Mouse (Mus musculus) R1 (cell line): ENCODE data around the gene Bcap31.

Source experiments
- DNase-seq: peaks from one replicate; pipeline ENCODE4 v3.0.0-alpha.2; 2018; ENCODE audit warnings: low read depth, low spot score

Gene Bcap31

DNA sequence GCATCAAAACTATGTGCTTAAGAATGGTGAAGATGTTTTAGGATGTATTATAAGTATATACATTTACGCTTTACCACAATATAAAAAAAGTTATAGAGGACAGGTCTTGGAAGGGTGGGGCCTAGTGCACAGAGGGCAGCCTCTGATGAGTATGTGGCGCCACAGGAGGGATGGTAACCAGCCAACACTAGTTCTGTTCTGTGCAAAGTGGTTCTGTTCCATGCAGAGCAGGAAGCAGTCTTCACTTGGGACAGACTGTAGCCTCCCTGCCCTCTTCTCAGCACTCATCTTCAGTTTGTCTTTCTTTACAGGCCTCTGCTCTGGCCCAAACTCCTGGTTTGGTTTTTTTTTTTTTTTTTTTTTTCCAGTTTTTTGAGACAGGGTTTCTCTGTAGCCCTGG lies 31.8 kb downstream of the Bcap31 start:
- DNase-seq: peak; percentile 53

DNA sequence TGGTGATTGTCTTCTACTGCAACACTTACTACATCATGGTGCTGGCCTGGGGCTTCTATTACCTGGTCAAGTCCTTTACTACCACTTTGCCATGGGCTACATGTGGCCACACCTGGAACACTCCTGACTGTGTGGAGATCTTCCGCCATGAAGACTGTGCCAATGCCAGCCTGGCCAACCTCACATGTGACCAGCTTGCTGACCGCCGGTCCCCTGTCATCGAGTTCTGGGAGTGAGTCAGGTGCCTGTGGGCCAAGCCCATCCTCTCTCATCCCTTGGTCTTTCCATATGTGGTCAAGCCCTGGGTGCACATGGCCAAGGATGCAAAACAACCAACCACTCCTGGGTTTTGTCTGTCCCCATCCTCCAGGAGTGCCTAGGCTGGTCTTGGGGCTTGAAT lies 39.3 kb downstream of the Bcap31 start:
- DNase-seq: no peak

DNA sequence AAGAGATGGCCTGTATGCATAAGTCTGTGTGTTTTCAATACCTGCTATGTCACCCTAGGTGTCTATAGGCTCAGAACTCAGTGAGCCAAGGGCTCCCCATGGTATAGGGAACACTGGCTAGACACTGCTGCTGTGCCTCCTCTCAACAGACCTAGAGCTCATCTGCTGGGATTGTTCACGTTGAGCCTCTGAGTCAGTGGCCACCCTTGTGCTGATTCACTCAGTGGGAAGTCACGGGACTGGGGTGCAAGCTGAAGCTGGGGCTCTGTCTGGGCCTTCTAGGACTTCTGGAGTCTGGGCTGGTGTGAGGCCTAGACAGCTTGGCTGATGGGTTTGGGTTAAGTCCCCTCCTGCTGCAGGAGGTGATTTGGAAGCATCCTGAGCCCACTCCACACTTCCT lies 40.7 kb downstream of the Bcap31 start:
- no peak for DNase-seq

DNA sequence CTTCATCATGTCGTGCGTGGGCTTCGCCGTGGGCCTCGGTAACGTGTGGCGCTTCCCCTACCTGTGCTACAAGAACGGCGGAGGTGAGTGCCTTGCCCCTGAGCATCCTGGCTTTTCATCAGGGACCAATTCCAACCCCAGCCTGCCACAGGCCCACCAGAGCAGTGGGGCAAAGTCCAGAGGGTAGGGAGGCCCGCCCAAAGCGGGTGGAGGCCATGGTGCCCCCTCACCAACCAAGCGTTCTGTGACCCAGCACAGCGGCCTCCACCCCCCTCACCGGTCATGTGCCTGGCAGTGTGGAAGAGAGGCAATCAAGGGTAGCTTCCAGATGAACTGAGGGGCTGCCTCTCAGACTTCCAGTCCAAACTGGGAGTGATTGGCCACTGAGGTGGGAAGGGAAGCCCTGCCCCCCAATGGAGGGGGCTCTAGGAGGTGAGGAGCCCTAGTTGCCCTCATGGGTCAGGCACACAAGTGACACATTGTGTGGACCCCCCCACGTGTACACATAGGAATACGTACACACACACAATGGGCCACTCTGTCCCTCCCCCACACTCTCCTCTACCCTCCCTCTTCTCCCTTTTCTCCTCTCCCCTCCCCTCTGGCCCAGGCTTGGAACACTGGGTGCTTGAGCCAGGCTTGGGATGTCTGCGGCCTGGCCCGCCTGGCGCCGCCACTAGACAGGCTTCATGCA lies 41.9 kb downstream of the Bcap31 start:
- no peak for DNase-seq

DNA sequence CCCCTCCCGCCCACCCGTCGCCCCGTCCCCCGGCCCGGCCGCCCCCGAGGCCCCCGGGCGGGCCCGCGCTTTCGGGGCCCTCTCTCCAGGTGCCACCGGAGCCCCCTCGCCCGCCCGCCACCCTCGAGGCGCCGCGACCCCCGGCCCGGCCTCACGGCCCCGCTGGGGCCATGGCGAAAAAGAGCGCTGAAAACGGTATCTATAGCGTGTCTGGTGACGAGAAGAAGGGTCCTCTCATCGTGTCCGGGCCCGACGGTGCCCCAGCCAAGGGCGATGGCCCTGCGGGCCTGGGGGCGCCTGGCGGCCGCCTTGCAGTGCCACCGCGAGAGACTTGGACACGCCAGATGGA lies 42.4 kb downstream of the Bcap31 start:
- DNase-seq: no peak

DNA sequence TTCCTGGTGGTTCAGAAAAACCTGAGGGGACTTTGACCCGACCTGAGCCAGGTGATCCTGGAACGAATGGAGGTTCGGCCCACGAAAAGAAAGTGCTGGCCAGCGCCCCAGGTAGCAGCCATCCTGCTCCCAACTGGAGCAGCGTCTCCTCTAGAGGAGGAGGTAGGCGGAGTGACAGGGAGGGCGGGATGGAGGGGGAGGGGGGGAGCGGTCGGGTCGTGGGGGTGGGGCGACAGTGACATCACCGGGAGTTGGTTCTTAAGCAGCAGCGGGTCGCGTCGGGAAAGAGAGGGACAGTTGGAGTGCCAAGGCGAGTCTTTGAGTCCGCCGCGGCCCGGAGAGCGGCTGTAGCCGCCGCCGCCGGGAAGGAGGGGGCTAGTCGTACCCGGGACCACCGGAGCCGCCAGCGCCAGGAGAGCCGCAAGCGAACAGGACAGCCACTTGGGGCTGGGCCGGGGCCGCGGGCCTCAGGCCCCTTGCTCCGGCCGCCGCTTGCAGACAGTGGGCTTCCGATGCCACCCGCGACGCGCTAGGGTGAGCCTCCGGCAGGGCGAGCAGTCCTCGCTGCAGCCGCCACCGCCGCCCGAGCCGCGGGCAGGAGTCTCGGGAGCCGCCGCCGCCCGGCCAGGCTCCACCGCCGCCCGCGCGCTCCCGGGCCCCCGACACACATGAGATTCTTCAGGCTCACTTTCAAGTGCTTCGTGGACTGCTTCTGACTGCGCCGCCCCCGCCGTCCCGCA lies 42.9 kb downstream of the Bcap31 start, which contains the start of gene Slc6a8:
Gene Slc6a8, plus strand, starts transcription at position 272 of the 740 bp plus-strand sequence.
- peak; percentile 72 for DNase-seq

DNA sequence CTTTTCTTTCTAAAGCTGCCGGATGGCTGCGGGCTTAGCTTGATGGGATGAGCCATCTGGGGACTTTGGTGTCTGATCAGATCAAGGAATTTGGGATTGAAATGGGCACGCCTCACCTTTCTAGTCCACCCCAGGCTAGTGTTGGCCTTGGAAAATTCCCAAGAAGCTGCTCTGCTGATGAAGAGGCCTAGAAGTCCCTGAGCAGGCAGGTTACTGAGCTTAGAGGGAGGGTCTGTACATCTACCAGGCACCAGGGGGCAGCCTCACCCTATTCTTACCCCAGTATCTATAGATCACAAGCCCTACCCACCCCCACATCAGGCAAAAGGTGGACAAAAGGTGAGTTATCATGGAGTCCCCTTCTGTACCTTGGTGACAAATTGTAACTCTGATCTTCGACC lies 43.9 kb downstream of the Bcap31 start:
- peak; percentile 83 for DNase-seq

DNA sequence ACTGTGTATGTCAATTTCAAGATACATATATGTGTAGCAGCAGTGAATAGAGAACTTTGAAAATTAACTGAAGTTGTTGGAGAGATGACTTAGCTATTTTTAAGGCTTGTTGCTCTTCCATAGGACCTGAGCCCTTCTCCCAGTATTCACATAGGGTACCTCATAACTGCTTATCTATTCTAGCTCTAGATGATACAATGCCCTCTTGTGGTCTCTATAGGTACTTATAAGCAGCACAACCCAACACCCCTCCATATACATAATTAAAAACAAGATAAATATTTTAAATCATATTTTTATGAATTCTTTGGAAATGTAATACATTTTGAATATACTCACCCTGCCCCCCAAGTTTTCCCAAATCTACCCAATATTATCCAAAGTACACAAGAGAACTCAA lies 52.8 kb downstream of the Bcap31 start:
- no peak for DNase-seq

DNA sequence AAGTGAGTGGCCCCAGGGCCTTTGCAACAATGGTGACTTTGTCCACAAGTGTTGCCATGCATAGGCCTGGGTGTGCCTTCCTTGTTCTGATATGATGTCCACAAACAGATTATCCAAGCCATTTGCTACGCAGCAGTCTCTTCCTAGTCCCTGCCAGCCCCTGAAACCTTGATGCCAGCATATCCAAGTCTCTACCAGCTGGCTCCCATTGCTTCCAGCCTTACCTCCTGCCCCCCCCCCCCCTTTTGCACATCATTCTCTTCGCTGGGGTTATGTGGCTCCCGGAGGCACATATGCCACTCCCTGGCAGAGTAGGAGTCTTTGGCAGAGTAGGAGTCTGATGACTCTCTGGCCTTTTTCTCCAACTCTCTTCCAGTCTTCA lies 55.7 kb downstream of the Bcap31 start:
- DNase-seq: no peak

DNA sequence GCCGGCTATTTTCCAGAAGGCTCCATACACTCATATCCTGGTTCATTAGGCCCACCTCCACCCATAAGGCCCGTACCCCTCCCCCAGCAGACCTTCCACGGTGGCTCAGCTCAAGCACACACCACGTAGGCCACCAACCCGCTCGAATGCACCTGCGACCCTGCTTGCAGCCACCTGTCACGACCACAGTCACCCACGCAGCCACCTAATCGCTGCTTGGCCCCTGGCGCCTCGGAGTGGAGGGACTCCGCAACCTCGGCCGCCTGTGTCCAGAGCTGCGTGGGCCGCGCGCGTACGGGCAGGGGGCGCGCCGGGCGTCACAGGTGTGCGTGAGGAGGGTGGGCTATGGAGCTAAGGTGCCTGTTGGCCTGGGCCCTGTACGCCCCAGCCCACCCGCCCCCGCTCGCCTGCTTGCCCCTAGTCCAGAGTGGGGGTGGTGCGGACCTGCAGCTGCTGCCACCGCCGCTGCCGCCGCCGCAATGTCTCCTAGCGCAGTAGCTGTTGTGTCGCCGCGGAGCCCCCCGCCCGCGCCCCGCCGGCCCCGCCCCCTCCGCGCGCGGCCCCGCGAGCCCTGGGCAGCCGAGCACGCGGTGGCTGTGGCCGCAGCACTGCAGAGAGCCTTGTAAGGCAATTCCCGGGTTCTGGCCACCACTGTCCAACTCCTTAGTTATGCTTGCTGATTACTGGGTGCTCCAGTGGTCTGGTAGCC lies 56.2 kb downstream of the Bcap31 start, which contains the start of gene Pnck:
Gene Pnck, minus strand, starts transcription at position 543 of the 709 bp plus-strand sequence.
- DNase-seq: no peak

DNA sequence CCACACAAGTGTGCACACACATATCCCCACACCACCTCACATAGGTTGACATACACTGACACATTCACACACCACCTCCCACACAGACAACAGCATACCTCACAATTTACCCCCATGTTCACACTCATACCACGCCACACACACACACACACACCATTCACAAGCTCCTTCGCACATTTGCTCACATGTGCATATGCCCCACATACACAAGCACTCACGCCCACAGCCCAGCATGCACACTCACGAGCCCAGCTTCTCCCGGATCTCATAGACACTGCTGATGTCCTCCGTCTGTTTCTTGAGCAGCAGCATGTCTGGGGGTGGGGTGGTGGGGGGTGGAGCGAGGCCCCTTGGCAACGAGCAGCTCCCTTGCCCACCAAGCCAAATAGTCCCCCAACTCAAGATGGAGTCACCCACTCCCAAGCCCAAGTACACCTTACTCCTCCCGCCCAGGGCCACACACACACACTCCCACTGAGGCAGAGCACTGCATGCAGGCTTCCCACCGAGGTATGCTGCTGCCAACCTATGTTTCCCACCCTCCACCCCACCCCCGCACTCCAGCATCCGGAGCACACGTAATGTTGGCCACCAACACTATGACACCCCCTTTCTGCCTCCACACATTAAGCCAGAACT lies 56.9 kb downstream of the Bcap31 start:
- no peak for DNase-seq

DNA sequence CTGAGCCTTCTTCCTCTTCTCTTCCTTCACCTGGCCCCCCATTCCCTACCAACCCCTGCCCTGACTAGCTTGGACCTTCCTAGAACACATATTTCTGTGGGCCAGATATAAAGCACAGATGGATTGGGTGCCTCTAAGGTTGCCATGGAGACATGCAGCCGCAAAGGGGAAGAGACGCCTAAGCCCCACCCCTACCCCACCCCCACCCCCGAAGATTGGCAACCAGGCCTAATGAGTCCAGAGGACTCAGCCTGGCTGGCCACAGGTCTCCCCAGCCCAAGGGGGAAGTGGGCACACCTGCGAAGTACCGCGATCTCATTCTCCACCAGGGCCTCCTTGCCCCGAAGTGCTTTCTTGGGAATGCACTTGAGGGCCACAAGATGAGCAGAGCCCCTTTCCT lies 57.6 kb downstream of the Bcap31 start:
- DNase-seq: no peak

DNA sequence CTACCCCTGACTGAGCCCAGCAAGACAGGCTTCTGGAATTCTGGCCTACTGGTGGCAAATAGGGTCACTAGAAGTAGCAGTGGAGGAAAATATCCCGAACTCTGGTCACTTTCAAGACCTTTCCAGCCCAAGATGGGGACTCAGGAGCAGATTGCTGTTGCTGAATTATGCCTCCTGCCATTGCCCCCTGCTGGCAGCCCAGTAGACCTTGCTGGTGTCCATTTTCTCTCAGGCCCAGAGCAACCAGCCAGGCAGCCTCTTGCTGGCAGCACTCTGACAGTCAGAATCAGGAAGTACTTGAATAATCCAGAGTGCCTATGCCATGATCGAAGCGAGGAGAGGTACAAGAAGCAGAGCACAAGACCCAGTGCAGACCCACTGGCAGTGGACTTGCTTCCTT lies 60.4 kb downstream of the Bcap31 start:
- DNase-seq: no peak

DNA sequence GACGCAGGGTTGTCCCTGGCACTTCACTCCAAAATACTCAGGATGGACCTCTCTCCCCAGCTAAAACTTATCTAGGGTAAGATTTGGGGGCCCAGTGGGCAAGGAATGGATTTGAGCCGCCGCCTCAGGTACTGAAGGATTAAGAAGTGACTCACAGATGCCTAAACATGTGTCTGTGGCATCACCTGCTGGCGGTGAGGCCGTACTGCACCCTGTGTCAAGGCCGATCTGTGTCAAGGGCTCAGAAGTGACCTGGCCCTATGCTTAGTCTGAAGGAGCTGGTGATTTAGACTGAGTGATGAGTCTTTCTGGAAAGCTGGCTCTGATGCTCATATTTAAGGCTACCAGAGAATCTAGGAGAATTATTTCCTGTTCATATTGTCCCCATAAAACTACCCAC lies 61.8 kb downstream of the Bcap31 start:
- DNase-seq: peak; percentile 77

DNA sequence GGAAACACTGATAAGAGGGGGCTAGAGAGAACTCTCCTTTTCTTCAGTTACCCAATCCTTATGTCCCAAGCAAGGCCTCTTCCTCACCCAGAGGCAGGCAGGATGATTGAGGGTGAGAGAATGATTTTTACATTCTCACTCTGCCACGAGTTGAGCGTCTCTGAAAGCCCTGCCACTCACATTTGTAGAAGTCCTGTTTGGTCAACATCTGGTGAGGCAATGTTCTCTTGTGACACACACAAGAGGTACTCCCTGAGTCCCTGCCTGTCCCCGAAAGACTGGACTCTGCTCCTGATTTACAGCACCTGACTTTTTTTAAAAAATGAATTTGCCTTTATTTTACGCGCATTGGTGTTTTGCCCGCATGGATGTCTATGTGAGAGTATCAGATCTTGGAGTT lies 62.6 kb downstream of the Bcap31 start:
- DNase-seq: no peak

DNA sequence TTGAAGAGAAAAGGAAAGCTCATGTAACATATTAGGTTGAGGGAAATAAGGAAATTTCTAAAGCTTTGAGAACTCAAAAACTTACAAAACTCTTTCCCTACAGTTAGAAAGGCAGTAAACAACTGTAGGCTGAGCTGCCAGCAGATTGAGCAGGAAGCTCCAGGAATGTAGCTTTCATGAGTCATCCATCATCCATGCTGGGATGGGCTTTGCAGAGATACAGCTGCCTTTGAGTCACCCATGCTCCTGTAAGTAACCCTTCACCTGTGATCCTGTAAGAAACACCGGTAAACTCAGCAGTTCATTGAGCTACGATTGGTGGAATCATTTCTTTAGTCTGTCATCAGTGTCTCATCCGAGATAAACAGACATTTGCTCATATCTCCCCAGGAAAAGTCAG lies 65.1 kb downstream of the Bcap31 start:
- DNase-seq: no peak

DNA sequence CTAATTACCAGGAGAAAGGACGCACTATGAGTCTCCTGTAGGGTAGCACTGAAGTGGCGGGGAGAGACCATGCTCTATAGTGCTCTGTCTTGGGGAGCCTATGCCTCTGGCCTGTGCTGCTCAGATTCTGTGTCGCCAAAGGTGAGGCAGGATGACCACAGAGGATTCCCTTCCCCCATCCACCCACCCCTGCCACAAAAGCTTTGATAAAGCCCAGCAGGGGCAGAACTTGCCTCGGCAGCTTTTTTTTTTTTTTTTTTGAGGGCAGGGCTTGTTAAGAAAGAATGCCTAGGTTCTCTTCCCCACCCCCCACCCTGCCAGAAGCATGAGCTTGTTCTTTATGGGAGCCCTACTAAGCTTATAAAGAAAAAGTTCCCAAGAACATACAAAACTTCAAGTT lies 70.9 kb downstream of the Bcap31 start:
- DNase-seq: peak; percentile 58

DNA sequence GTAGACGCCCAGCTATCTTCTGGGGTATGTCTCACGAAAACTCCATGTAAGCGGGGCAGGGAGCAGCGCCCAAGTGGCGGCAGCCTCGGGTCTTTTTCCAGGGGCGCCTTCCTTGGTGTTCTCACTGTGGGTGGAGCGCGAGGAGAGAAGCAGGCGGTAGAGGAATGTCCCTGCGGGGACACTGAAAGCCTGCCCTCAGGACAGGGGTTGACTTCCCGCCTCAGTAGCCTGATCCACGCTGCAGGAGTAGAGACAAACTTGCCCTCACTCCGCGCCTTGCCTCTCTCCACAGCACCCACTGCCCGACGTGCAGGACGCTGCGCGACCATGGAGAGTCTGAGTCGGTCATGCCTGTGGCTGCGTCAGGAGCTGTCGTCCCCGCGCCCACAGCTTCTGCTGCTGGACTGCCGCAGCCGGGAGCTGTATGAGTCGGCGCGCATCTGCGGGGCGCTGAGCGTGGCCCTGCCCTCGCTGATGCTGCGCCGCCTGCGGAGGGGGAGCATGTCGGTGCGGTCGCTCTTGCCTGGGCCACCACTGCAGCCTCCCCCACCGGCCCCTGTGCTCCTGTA lies 76.0 kb downstream of the Bcap31 start:
- no peak for DNase-seq

DNA sequence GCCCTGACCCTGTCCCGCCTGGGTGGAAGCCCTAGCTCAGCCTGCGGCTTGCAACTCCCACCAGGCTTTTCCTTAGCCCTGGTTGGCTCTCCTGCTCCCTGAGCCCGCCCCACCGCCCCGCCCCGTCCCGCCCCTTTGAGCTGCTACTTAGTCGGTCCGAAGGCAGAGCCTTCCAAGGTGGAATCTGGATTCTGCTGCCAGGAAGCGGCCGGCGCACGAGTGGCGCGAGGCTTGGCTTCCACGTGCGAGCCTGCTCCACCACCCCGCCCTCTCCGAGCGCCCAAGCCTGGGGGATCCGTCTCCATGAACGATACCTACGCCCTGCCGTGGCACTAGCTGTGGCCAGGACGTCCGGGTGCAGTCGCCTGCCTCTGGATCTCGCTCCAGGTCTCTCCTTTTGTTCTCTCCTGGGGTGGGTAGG lies 76.7 kb downstream of the Bcap31 start, which contains the start of gene Dusp9:
Gene Dusp9, plus strand, starts transcription at position 165 of the 421 bp plus-strand sequence.
- peak; percentile 88 for DNase-seq

DNA sequence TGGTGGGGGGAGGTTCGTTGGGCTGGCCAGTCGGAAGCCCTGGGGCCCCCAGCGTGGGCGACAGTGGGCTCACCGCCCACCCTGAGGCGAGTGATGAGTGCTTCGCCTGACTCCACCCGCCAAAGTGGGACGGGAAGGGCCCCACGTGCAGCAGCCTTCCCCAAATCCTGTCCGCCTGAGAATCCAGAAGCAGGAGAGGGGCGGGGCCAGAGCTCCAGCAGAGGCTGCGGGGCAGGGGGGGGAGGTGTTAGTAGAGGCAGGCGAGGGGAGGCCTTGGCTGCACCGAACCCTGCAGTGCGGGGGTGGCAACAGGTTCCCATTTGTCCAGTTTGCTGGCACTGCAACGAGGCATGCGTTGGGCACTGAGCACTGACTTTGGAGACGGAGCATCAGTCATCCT lies 78.6 kb downstream of the Bcap31 start:
- peak; percentile 47 for DNase-seq
